Mouse (Mus musculus) lung, adult 2 months (tissue): Measurements from ENCODE around the gene Rabggtb. TPM values are rescaled to one million over a fixed set of nuclear protein-coding genes. Genes with fewer than 3 reads are reported as not detected.
A peak's percentile ranks its signal among the peaks of the same experiment; 100 is the strongest.

Experiments
- DNase-seq: peaks from one replicate; pipeline ENCODE4 v3.0.0; 2022
- H3K4me1 ChIP-seq: fragments of 200-500 bp; 2 replicates; pipeline ENCODE4 v1.6.1; 2011; ENCODE audit warnings: low read length; ENCODE audit not compliant: control insufficient read depth, insufficient read depth
- H3K4me3 ChIP-seq: fragments of 200-500 bp; replicated peaks from 2 replicates; pipeline ENCODE3; 2011; ENCODE audit warnings: low read depth, mild to moderate bottlenecking, control low read depth, low read length; ENCODE audit errors: extremely low read depth
- CTCF ChIP-seq: fragments of 200-500 bp; IDR thresholded peaks from 2 replicates; pipeline ENCODE4 v1.5.1; 2011; ENCODE audit warnings: mild to moderate bottlenecking, low read length, control low read depth; ENCODE audit not compliant: insufficient read depth
- POLR2A ChIP-seq: fragments of 200-500 bp; IDR thresholded peaks from 2 replicates; pipeline ENCODE4 v1.6.1; 2011; ENCODE audit warnings: low read depth, mild to moderate bottlenecking, control low read depth, low read length, borderline replicate concordance; ENCODE audit errors: extremely low read depth
- WGBS: fragments of 180-500 bp; shearing (Covaris S2); methylation state at CpG from one replicate; pipeline ENCODE4 v1.1.7; 2018; 5-methylcytosine and 5-hydroxymethylcytosine counted together
- polyA plus RNA-seq: library from polyadenylated mRNA; depleted of rRNA; stranded (reverse); fragments of >200 nt; gene quantifications from 2 replicates; pipeline ENCODE4 v1.2.3, GENCODE M21; 2012

Rabggtb gene
- polyA plus RNA-seq, 1 experiment: 29.7 TPM

GRCm38 (mm10) chr3:153943901-153944334 is 31.1 kb upstream of the Rabggtb start:
- DNase-seq: no peak
- Histone ChIP-seq H3K4me3 (peak overlapping the region; percentile 73), H3K4me1 (peaks cover 3% of the 10 kb centered on the region)
- TF ChIP-seq POLR2A (no peak), CTCF (no peak)
- under 1% methylated on average over 19 of the region's 19 CpGs for WGBS

DNA sequence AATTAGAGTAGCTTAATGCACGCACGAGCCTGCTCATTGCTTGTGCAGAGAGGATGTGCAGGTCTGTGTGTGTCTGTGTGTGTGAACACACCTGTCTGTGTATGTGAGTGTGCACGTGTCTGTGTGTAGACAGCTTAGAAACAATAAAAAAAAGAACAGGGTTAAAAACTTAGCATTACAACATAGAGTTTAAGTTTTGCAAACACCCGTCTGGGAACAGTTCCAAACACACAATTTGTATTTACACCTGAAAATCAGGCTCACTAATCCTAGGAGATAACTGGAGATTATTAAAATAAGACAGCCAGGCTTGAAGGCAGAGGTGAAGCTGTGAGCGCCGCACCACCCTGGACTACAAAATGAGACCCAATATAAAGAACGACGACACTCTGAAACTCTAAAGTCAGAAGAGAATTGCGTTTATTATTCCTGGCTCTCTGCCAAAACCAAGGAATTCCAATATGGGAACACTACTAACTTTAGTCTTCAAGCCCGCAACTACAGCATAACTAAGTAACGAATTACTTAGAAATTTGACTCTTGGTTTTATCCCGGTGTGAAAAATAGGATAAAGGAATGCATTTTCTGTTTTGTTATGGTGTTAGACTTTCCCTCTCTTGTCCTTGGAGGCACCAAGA is 30.3 kb upstream of the Rabggtb start:
- 29% methylated on average over 12 of the region's 12 CpGs for WGBS
- Histone ChIP-seq H3K4me1 (peaks cover 3% of the 10 kb centered on the region), H3K4me3 (no peak overlapping the region)
- no peak for DNase-seq
- TF ChIP-seq CTCF: no peak
- TF ChIP-seq POLR2A: no peak

DNA sequence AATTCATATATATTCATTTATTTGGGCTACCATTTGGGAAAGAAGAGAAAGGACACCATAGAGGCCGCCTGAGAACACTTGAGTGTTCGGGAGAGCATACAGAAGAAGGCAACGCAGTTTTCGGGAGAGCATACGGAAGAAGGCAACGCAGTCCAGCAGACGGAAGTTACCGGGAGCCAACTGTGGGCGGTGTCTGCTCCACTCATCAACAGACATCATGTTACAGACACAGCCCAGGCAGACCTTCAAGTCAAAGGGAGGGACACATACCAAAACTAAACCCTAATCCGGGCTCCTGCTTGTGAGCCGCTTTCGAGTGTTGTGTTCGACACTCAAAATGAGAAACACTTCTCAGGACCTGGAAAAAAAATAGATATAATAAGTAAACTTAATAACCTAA is 28.8 kb upstream of the Rabggtb start:
- Histone ChIP-seq H3K4me3 (no peak overlapping the region), H3K4me1 (peaks cover 3% of the 10 kb centered on the region)
- WGBS: 89% methylated on average over 13 of the region's 13 CpGs
- TF ChIP-seq POLR2A (no peak), CTCF (no peak)
- no peak for DNase-seq

DNA sequence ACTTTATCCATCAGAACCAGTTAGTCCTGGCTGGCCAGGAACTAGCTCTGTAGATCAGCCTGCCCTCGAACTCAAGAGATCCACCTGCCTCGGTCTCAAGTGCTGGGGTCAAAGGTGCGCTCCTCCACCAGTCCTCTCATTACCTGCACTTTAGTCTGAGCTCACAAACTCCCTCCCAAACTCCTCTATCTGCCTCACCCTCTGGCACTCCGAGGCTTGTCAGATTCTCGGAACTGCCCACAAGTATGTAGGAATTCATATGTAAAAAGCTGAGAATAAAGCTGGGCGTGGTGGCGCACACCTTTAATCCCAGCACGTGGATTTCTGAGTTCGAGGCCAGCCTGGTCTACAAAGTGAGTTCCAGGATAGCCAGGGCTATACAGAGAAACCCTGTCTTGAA is 27.7 kb upstream of the Rabggtb start:
- WGBS: 89% methylated on average over 9 of the region's 9 CpGs
- DNase-seq: no peak
- H3K4me3 ChIP-seq: no peak overlapping the region
- TF ChIP-seq CTCF: no peak
- TF ChIP-seq POLR2A: no peak
- H3K4me1 ChIP-seq: peaks cover 3% of the 10 kb centered on the region

- no peak for DNase-seq
- 76% methylated on average over 8 of the region's 8 CpGs for WGBS
- TF ChIP-seq POLR2A (no peak), CTCF (no peak)
- Histone ChIP-seq H3K4me3 (no peak overlapping the region), H3K4me1 (peaks cover 2% of the 10 kb centered on the region; the same call in 1 of the 2 replicates)
Measured at GRCm38 (mm10) chr3:153940021-153940420, 27.2 kb upstream of the Rabggtb start.

GRCm38 (mm10) chr3:153937116-153937810 is 24.5 kb upstream of the Rabggtb start:
- Histone ChIP-seq H3K4me3 (no peak overlapping the region), H3K4me1 (no peaks in the 10 kb centered on the region)
- WGBS: 92% methylated on average over 17 of the region's 17 CpGs
- no peak for TF ChIP-seq POLR2A
- no peak for TF ChIP-seq CTCF
- DNase-seq: no peak

DNA sequence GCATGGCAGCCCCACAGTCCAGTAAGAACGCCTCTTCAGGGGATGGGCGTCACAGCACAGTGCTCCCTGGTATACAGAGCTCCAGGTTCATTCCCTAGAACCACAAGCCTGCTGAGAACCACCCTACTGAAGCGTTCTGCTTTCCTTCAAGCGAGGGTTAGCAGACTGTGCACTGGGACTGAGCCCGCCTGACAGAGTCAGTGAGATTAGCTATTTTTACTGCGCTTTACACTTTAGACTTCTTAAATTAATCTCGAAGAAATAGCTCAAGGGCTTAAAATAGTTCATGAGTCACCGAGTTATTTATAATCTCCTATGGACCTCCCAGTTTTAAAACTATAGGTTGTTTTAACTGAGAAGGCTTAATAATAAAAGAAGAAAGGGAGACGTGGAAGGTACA is 23.1 kb upstream of the Rabggtb start:
- H3K4me1 ChIP-seq: no peaks in the 10 kb centered on the region
- TF ChIP-seq POLR2A: no peak
- TF ChIP-seq CTCF: no peak
- 76% methylated on average over 9 of the region's 9 CpGs for WGBS
- DNase-seq: no peak
- no peak overlapping the region for H3K4me3 ChIP-seq

- no peak for DNase-seq
- H3K4me3 ChIP-seq: no peak overlapping the region
- TF ChIP-seq POLR2A (no peak), CTCF (no peak)
- 88% methylated on average over 5 of the region's 5 CpGs for WGBS
- no peaks in the 10 kb centered on the region for H3K4me1 ChIP-seq
Measured at GRCm38 (mm10) chr3:153932461-153932860, 19.7 kb upstream of the Rabggtb start.

GRCm38 (mm10) chr3:153929526-153929925 is 16.7 kb upstream of the Rabggtb start:
- no peak overlapping the region for H3K4me3 ChIP-seq
- no peak for DNase-seq
- H3K4me1 ChIP-seq: no peaks in the 10 kb centered on the region
- no peak for TF ChIP-seq CTCF
- no peak for TF ChIP-seq POLR2A
- 78% methylated on average over 11 of the region's 11 CpGs for WGBS

- peak; percentile 12; the same call in 1 of the 2 replicates for TF ChIP-seq CTCF
- TF ChIP-seq POLR2A: no peak
- Histone ChIP-seq H3K4me1 (no peaks in the 10 kb centered on the region), H3K4me3 (no peak overlapping the region)
- 89% methylated on average over 7 of the region's 7 CpGs for WGBS
- DNase-seq: no peak
Measured at GRCm38 (mm10) chr3:153926333-153926732, 13.5 kb upstream of the Rabggtb start.
